7 mouse cellular contexts compared by ENCODE assay signal in the genomic region with DNA sequence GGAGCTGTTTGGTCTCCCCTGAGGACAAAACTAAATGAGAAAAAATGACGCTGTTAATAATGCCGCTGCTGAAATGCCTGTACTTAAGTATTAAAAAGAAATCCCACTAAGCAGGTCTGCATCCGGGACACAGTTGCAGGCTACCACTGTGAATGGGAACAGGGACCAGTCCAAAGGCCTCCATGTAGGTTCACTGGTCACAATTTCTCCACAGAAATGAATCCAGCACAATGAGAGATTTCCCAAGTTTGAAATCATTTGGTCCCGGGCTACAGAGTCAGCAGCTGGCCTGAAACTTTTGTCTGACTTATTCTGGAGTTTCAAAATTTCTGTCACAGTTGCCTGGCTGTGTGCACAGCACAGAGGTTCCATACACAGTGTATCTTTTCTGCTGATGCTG.
A peak's percentile ranks its signal among the peaks of the same experiment; 100 is the strongest.
DNase-seq lines count a peak whose midpoint lies in the region; ATAC-seq lines count a peak whose summit lies in the region.

No protein-coding gene starts in this region.

- no peaks in the 10 kb centered on the region for H3K36me3 ChIP-seq in neural tube, embryonic 11.5 days (ENCODE audit: control insufficient read depth, insufficient read depth, low read length)
- no peaks in the 10 kb centered on the region for H3K36me3 ChIP-seq in heart, embryonic 15.5 days
- H3K36me3 ChIP-seq in liver, embryonic 12.5 days: no peaks in the 10 kb centered on the region

- no peak for ATAC-seq in neural tube, embryonic 11.5 days (ENCODE audit: insufficient read depth, low FRiP score, low TSS enrichment)
- ATAC-seq in heart, embryonic 15.5 days (replicated peaks; ENCODE audit: insufficient number of reproducible peaks, insufficient read depth, low FRiP score, low read depth): no peak
- no peak for ATAC-seq in liver, embryonic 12.5 days
- no peak for ATAC-seq in megakaryocyte-erythroid progenitor cell, adult 5-6 weeks (replicated peaks; ENCODE audit: low FRiP score, low TSS enrichment, poor library complexity, severe bottlenecking)

- H3K4me1 ChIP-seq in neural tube, embryonic 11.5 days (ENCODE audit: control insufficient read depth, insufficient read depth, low read length): peaks cover 47% of the 10 kb centered on the region
- peaks cover 22% of the 10 kb centered on the region for H3K4me1 ChIP-seq in heart, embryonic 15.5 days (replicated peaks)
- H3K4me1 ChIP-seq in liver, embryonic 12.5 days: peaks cover 26% of the 10 kb centered on the region

- peak overlapping the region; percentile 93 for H3K4me2 ChIP-seq in neural tube, embryonic 11.5 days (ENCODE audit: low read depth)
- peak overlapping the region; percentile 90 for H3K4me2 ChIP-seq in heart, embryonic 15.5 days
- peak overlapping the region; percentile 15; the same call in 1 of the 2 replicates for H3K4me2 ChIP-seq in liver, embryonic 12.5 days

- 0 out of 2 replicates have a peak overlapping the region, but pooled peaks have one; percentile 14 for H3K4me3 ChIP-seq in neural tube, embryonic 11.5 days (ENCODE audit: low read depth, low read length)
- H3K4me3 ChIP-seq in heart, embryonic 15.5 days: peak overlapping the region; percentile 82
- H3K4me3 ChIP-seq in liver, embryonic 12.5 days: no peak overlapping the region

- no peak overlapping the region; the same call in 1 of the 2 replicates for H3K9ac ChIP-seq in neural tube, embryonic 11.5 days (ENCODE audit: low read length)
- peak overlapping the region; percentile 99 for H3K9ac ChIP-seq in heart, embryonic 15.5 days
- no peak overlapping the region for H3K9ac ChIP-seq in liver, embryonic 12.5 days

- no peak for DNase-seq in neural tube, embryonic 11.5 days (ENCODE audit: low spot score)
- no peak for DNase-seq in neural tube, embryonic 10.5 days (ENCODE audit: extremely low spot score, low spot score)
- DNase-seq in ovary, postnatal 14 days (ENCODE audit: low spot score): no peak
- DNase-seq in layer of hippocampus, adult 9-10 months (ENCODE audit: low spot score): no peak

- 29% methylated on average over 4 of the region's 4 CpGs for WGBS in neural tube, embryonic 11.5 days
- 23% methylated on average over 4 of the region's 4 CpGs for WGBS in heart, embryonic 15.5 days
- WGBS in liver, embryonic 12.5 days (ENCODE audit: insufficient replicate concordance): 52% methylated on average over 4 of the region's 4 CpGs

- no peaks in the 10 kb centered on the region for H3K27me3 ChIP-seq in neural tube, embryonic 11.5 days (ENCODE audit: control insufficient read depth, insufficient read depth, low read length)
- H3K27me3 ChIP-seq in heart, embryonic 15.5 days: no peaks in the 10 kb centered on the region
- peaks cover 92% of the 10 kb centered on the region for H3K27me3 ChIP-seq in liver, embryonic 12.5 days (replicated peaks)

- peak overlapping the region; percentile 58 for H3K27ac ChIP-seq in neural tube, embryonic 11.5 days (ENCODE audit: low read depth, low read length)
- peak overlapping the region; percentile 99 for H3K27ac ChIP-seq in heart, embryonic 15.5 days
- H3K27ac ChIP-seq in liver, embryonic 12.5 days: peak overlapping the region; percentile 41; the same call in 1 of the 2 replicates

- no peaks in the 10 kb centered on the region for H3K9me3 ChIP-seq in neural tube, embryonic 11.5 days (ENCODE audit: control insufficient read depth, low read length)
- H3K9me3 ChIP-seq in heart, embryonic 15.5 days (replicated peaks): no peaks in the 10 kb centered on the region
- no peaks in the 10 kb centered on the region for H3K9me3 ChIP-seq in liver, embryonic 12.5 days (replicated peaks)

Comparison
In these comparisons a context has a peak if more than half of its experiments do, and no peak if none do; other contexts are left out.
1. H3K27ac ChIP-seq: peak in every context shown above with its lines; median percentile 99 in heart, embryonic 15.5 days; 58 in neural tube, embryonic 11.5 days; 41 in liver, embryonic 12.5 days.
2. H3K4me2 ChIP-seq: peak in every context shown above with its lines; median percentile 93 in neural tube, embryonic 11.5 days; 90 in heart, embryonic 15.5 days; 15 in liver, embryonic 12.5 days.